Mouse (Mus musculus): ENCODE results near the gene Desi1.

DNA sequence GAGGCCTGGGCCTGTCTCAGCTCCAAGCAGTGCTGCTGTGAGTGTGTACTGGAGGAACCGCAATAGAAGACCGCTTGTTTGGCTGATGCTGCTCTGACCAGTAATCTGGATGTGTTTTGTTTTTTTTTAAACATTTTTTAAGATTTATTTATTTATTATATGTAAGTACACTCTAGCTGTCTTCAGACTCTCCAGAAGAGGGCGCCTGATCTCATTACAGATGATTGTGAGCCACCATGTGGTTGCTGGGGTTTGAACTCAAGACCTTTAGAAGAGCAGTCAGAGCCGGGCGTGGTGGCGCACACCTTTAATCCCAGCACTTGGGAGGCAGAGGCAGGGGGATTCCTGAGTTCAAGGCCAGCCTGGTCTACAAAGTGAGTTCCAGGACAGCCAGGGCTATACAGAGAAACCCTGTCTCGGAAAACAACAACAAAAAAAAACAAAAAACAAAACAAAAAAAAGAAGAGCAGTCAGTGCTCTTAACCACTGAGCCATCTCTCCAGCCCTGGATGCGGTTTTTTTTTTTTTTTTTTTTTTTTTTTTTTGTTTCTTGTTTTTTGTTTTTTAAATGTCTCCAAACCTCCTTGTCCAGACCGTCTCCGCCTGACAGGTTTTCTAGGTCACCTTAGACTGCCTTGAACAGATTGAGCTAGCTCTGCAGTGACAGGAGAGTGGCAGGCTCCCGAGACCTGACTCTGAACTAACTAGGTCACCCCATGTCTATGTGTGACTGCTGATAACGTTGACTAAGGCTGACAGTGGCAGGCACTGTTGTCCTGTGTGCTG is 2.4 kb upstream of the Desi1 start:
- TF ChIP-seq CTCF (IDR thresholded peaks at IDR 0.05): peak; percentile 55
- TF ChIP-seq EP300 (IDR thresholded peaks at IDR 0.05): no peak
